Mouse (Mus musculus) CH12.LX (cell line): ENCODE results near the gene Pitpna. TPM values are rescaled to one million over a fixed set of nuclear protein-coding genes. Genes with fewer than 3 reads are reported as not detected.

ENCODE experiments used
- DNase-seq: peaks from one replicate; pipeline ENCODE4 v3.0.0-alpha.2; 2013; ENCODE audit errors: extremely low read depth
- H3K27ac ChIP-seq: 2 replicates; pipeline ENCODE4 v1.5.1; 2012; ENCODE audit warnings: low read depth, mild to moderate bottlenecking, control low read depth, moderate library complexity; ENCODE audit not compliant: insufficient read depth
- H3K27me3 ChIP-seq: replicated peaks from 2 replicates; pipeline ENCODE3; 2012; ENCODE audit warnings: inconsistent platforms
- H3K36me3 ChIP-seq, 2 experiments: replicated peaks in 1 of 2; 2 replicates each; pipeline versions ENCODE3 to v1.6.1; 2012; ENCODE audit warnings: inconsistent platforms in 1 of 2, low read length in 1 of 2, mild to moderate bottlenecking in 1 of 2, mixed read lengths in 1 of 2, moderate library complexity in 1 of 2; ENCODE audit not compliant: control insufficient read depth in 1 of 2, insufficient read depth in 1 of 2
- H3K4me1 ChIP-seq, 2 experiments: 2 replicates each; pipeline ENCODE4 v1.6.1; 2012; ENCODE audit warnings: inconsistent platforms in 1 of 2, moderate library complexity in 1 of 2; ENCODE audit not compliant: insufficient read depth in 2 of 2, control insufficient read depth in 1 of 2
- H3K4me2 ChIP-seq: 2 replicates; pipeline ENCODE4 v1.6.1; 2012; ENCODE audit warnings: low read depth, mild to moderate bottlenecking, control low read depth; ENCODE audit not compliant: poor library complexity, insufficient read depth, severe bottlenecking
- H3K4me3 ChIP-seq, 3 experiments: fragments of 150-350 bp in 1 of 3; sonication (generic) in 1 of 3; replicated peaks in 1 of 3; 2 replicates each; pipeline versions ENCODE3 to v1.5.1; 2011 to 2012; ENCODE audit warnings: low read depth in 2 of 3, low read length in 2 of 3, mild to moderate bottlenecking in 2 of 3, moderate library complexity in 2 of 3, control low read depth in 1 of 3, improper control_type of control experiment in 1 of 3, inconsistent platforms in 1 of 3, mixed read lengths in 1 of 3; ENCODE audit not compliant: poor library complexity in 1 of 3
- H3K79me2 ChIP-seq: replicated peaks from 2 replicates; pipeline ENCODE4 v1.6.1; 2012; ENCODE audit warnings: mild to moderate bottlenecking, moderate library complexity; ENCODE audit not compliant: control insufficient read depth, poor library complexity, insufficient read depth, severe bottlenecking; ENCODE audit errors: extremely low read depth
- H3K9ac ChIP-seq: 2 replicates; pipeline ENCODE4 v1.6.1; 2012; ENCODE audit warnings: low read depth, mild to moderate bottlenecking, control low read depth, moderate library complexity; ENCODE audit not compliant: insufficient read depth
- H3K9me3 ChIP-seq: replicated peaks from 2 replicates; pipeline ENCODE3; 2012; ENCODE audit warnings: low read length, inconsistent platforms, mixed read lengths
- CHD1 ChIP-seq: IDR thresholded peaks from 2 replicates; pipeline ENCODE4 v1.6.1; 2012; ENCODE audit warnings: low read depth, low read length, improper control_type of control experiment, inconsistent platforms
- CHD2 ChIP-seq: IDR thresholded peaks from 2 replicates; pipeline ENCODE4 v1.6.1; 2011; ENCODE audit warnings: low read length, improper control_type of control experiment
- CTCF ChIP-seq, 2 experiments: IDR thresholded peaks in 1 of 2; conservative IDR thresholded peaks in 1 of 2; 2 replicates each; pipeline ENCODE4 v1.5.1; 2011 to 2012; ENCODE audit warnings: low read depth in 2 of 2, low read length in 2 of 2, improper control_type of control experiment in 1 of 2, inconsistent platforms in 1 of 2, mild to moderate bottlenecking in 1 of 2, moderate library complexity in 1 of 2
- E2F4 ChIP-seq: IDR thresholded peaks from 2 replicates; pipeline ENCODE4 v1.6.1; 2011; ENCODE audit warnings: low read depth, low read length, improper control_type of control experiment; ENCODE audit not compliant: insufficient replicate concordance
- ELF1 ChIP-seq: IDR thresholded peaks from 2 replicates; pipeline ENCODE4 v1.6.1; 2014; ENCODE audit warnings: low read depth, mild to moderate bottlenecking, inconsistent platforms, low read length, improper control_type of control experiment
- EP300 ChIP-seq: IDR thresholded peaks from 2 replicates; pipeline ENCODE4 v1.6.1; 2011; ENCODE audit warnings: low read length, improper control_type of control experiment
- GABPA ChIP-seq: IDR thresholded peaks from 2 replicates; pipeline ENCODE4 v1.6.1; 2012; ENCODE audit warnings: low read depth, low read length, improper control_type of control experiment, inconsistent platforms; ENCODE audit not compliant: insufficient replicate concordance
- HCFC1 ChIP-seq: IDR thresholded peaks from 2 replicates; pipeline ENCODE4 v1.6.1; 2012; ENCODE audit warnings: low read depth, mild to moderate bottlenecking, inconsistent platforms, low read length, improper control_type of control experiment
- IRF4 ChIP-seq: IDR thresholded peaks from 2 replicates; pipeline ENCODE4 v1.6.1; 2014; ENCODE audit warnings: low read depth, mild to moderate bottlenecking, inconsistent platforms, low read length, improper control_type of control experiment
- JUN ChIP-seq: IDR thresholded peaks from 2 replicates; pipeline ENCODE4 v1.6.1; 2011; ENCODE audit warnings: low read depth, mild to moderate bottlenecking, low read length, improper control_type of control experiment, moderate library complexity; ENCODE audit not compliant: insufficient read depth
- MAFK ChIP-seq: IDR thresholded peaks from 2 replicates; pipeline ENCODE4 v1.6.1; 2011; ENCODE audit warnings: low read length, improper control_type of control experiment; ENCODE audit not compliant: insufficient replicate concordance
- MAX ChIP-seq: IDR thresholded peaks from 2 replicates; pipeline ENCODE4 v1.6.1; 2011; ENCODE audit warnings: low read length, improper control_type of control experiment
- MEF2A ChIP-seq: IDR thresholded peaks from 2 replicates; pipeline ENCODE4 v1.6.1; 2014; ENCODE audit warnings: low read depth, mild to moderate bottlenecking, inconsistent platforms, low read length, improper control_type of control experiment, borderline replicate concordance
- NRF1 ChIP-seq: IDR thresholded peaks from 2 replicates; pipeline ENCODE4 v1.6.1; 2014; ENCODE audit warnings: low read depth, mild to moderate bottlenecking, inconsistent platforms, low read length, improper control_type of control experiment, moderate library complexity
- POLR2AphosphoS2 ChIP-seq: IDR thresholded peaks from 2 replicates; pipeline ENCODE4 v1.6.1; 2011; ENCODE audit warnings: low read depth, low read length, improper control_type of control experiment
- RAD21 ChIP-seq: IDR thresholded peaks from 2 replicates; pipeline ENCODE4 v1.6.1; 2011; ENCODE audit warnings: low read depth, mild to moderate bottlenecking, low read length, improper control_type of control experiment, moderate library complexity
- SIN3A ChIP-seq: IDR thresholded peaks from 2 replicates; pipeline ENCODE4 v1.6.1; 2012; ENCODE audit warnings: low read length, improper control_type of control experiment, inconsistent platforms
- TBP ChIP-seq: conservative IDR thresholded peaks from 2 replicates; pipeline ENCODE4 v1.6.1; 2011; ENCODE audit warnings: low read depth, low read length, improper control_type of control experiment
- USF2 ChIP-seq: conservative IDR thresholded peaks from 2 replicates; pipeline ENCODE4 v1.6.1; 2011; ENCODE audit warnings: low read depth, low read length, improper control_type of control experiment
- ZC3H11A ChIP-seq: IDR thresholded peaks from 2 replicates; pipeline ENCODE4 v1.6.1; 2012; ENCODE audit warnings: low read depth, mild to moderate bottlenecking, inconsistent platforms, low read length, improper control_type of control experiment
- ZKSCAN1 ChIP-seq: IDR thresholded peaks from 2 replicates; pipeline ENCODE4 v1.6.1; 2012; ENCODE audit warnings: low read depth, inconsistent platforms, low read length, improper control_type of control experiment, borderline replicate concordance
- dilution Hi-C: fragments of 300-500 bp; cut with MboI; formaldehyde crosslinking; loops from 2 replicates; pipeline ENCODE4 v1.14.3; 2020; ENCODE audit warnings: low sequenced_read_pairs; ENCODE audit not compliant: extremely low pct_unique_long_range_greater_than_20kb, extremely low pct_ligation_motif_present
- in situ Hi-C: fragments of 300-500 bp; cut with MboI; formaldehyde crosslinking; loops from 3 replicates; pipeline ENCODE4 v1.14.3; 2019; ENCODE audit warnings: low sequenced_read_pairs, low pct_ligation_motif_present, low pct_unique_long_range_greater_than_20kb, mixed read lengths
- polyA plus RNA-seq: library from polyadenylated mRNA; unstranded; fragments of >175 nt; gene quantifications from 2 replicates; pipeline ENCODE4 v1.2.1, GENCODE M21; 2012; ENCODE audit warnings: low read depth; ENCODE audit not compliant: insufficient read length
- total RNA-seq, 2 experiments: library from RNA; depleted of rRNA; stranded (reverse); fragments of 300-350 nt in 1 of 2; fragments of >200 nt in 1 of 2; gene quantifications; 2 replicates each; pipeline ENCODE4 v1.2.3; 2012 to 2014

Pitpna gene
- total and polyA plus RNA-seq, 3 experiments, result 61.8 to 243 (median 80.7) TPM

- H3K4me2 ChIP-seq, result no peak overlapping the region
- H3K4me3 ChIP-seq, result no peak overlapping the region
- peaks cover 73 to 85% of the 10 kb centered on the region in 2 experiments for H3K36me3 ChIP-seq
- no peaks in the 10 kb centered on the region for H3K27me3 ChIP-seq
- TF ChIP-seq GABPA (no peak), HCFC1 (no peak), NRF1 (no peak), USF2 (no peak), E2F4 (no peak), RAD21 (no peak), ELF1 (no peak), MEF2A (no peak), EP300 (no peak), TBP (no peak), JUN (no peak), IRF4 (no peak), CHD1 (no peak), SIN3A (no peak), ZC3H11A (no peak), CHD2 (no peak), ZKSCAN1 (no peak), MAFK (no peak)
- dilution Hi-C loops (no loop called here), in situ Hi-C loops (no loop called here)
- H3K79me2 ChIP-seq, result peaks cover 15% of the 10 kb centered on the region
- no peak overlapping the region for H3K27ac ChIP-seq
- no peaks in the 10 kb centered on the region for H3K9me3 ChIP-seq
- no peak for DNase-seq
- H3K9ac ChIP-seq, result no peak overlapping the region
- H3K4me1 ChIP-seq, result peaks cover 3 to 23% of the 10 kb centered on the region in 2 experiments; a peak in 3 of 4 replicates
Measured at GRCm38 (mm10) chr11:75660941-75661800, 73.3 kb downstream of the Pitpna start.

GRCm38 (mm10) chr11:75662131-75662530, 74.2 kb downstream of the Pitpna start:
- no peak for DNase-seq
- Histone ChIP-seq H3K27me3 (no peaks in the 10 kb centered on the region), H3K79me2 (peaks cover 5% of the 10 kb centered on the region), H3K4me2 (no peak overlapping the region), H3K27ac (no peak overlapping the region), H3K36me3 (peaks cover 82 to 91% of the 10 kb centered on the region in 2 experiments), H3K4me1 (peaks cover 0 to 14% of the 10 kb centered on the region in 2 experiments; a peak in 2 of 4 replicates), H3K9ac (no peak overlapping the region), H3K4me3 (no peak overlapping the region)
- dilution Hi-C loops, result no loop called here
- no peak for TF ChIP-seq MAX
- no peak for TF ChIP-seq CTCF (conservative IDR thresholded peaks at IDR 0.05 in 1 of 2, IDR thresholded peaks at IDR 0.05 in 1 of 2; ENCODE audit: low read depth in 2 of 2, low read length in 2 of 2)
- no peak for TF ChIP-seq E2F4
- TF ChIP-seq POLR2AphosphoS2, result no peak
- no peak for TF ChIP-seq CHD1
- TF ChIP-seq, all 38 proteins: peak for 0
- H3K9me3 ChIP-seq, result no peaks in the 10 kb centered on the region
- in situ Hi-C loops, result no loop called here
